Mouse (Mus musculus): Measurements from ENCODE around the gene Rnasel. TPM values are rescaled to one million over a fixed set of nuclear protein-coding genes. Genes with fewer than 3 reads are reported as not detected.
"Not testable (repeated sequence)": the region's sequence is repeated elsewhere in the genome, so short reads cannot be mapped to it uniquely, and the experiment has no call there.

Gene Rnasel
- polyA plus RNA-seq, 1 experiment from 2014 or later: 7.7 TPM

GRCm38 (mm10) chr1:153753725-153754464 is 4.7 kb downstream of the Rnasel start:
- Histone ChIP-seq H3K9me3 (no peaks in the 10 kb centered on the region), H3K27ac (no peak overlapping the region), H3K36me3 (replicated peaks) (no peaks in the 10 kb centered on the region), H3K4me3 (no peak overlapping the region), H3K4me1 (peaks cover 13% of the 10 kb centered on the region), H3K27me3 (ENCODE audit: poor library complexity, severe bottlenecking) (peaks cover 8% of the 10 kb centered on the region; the same call in 1 of the 2 replicates)
- WGBS: 84% methylated on average over 25 of the region's 25 CpGs
- no peak for DNase-seq (ENCODE audit: extremely low spot score, low spot score)

- no peaks in the 10 kb centered on the region for H3K36me3 ChIP-seq (replicated peaks)
- no peak for DNase-seq (ENCODE audit: extremely low spot score, low spot score)
- WGBS: 91% methylated on average over 11 of the region's 11 CpGs
- H3K9me3 ChIP-seq: no peaks in the 10 kb centered on the region
- no peak overlapping the region for H3K4me3 ChIP-seq
- H3K4me1 ChIP-seq: no peaks in the 10 kb centered on the region; the same call in 1 of the 2 replicates
- H3K27me3 ChIP-seq (ENCODE audit: poor library complexity, severe bottlenecking): no peaks in the 10 kb centered on the region
- H3K27ac ChIP-seq: no peak overlapping the region
These were observed 14.9 kb downstream of the Rnasel start for GRCm38 (mm10) chr1:153764136-153764535.

- Histone ChIP-seq H3K4me3 (no peak overlapping the region), H3K9me3 (no peaks in the 10 kb centered on the region), H3K27me3 (ENCODE audit: poor library complexity, severe bottlenecking) (no peaks in the 10 kb centered on the region), H3K36me3 (replicated peaks) (no peaks in the 10 kb centered on the region), H3K4me1 (no peaks in the 10 kb centered on the region; the same call in 1 of the 2 replicates), H3K27ac (no peak overlapping the region)
- no peak for DNase-seq (ENCODE audit: extremely low spot score, low spot score)
- WGBS: 48% methylated on average over 8 of the region's 8 CpGs
These were observed 17.1 kb downstream of the Rnasel start for GRCm38 (mm10) chr1:153766298-153766697.

GRCm38 (mm10) chr1:153767281-153767680 is 18.1 kb downstream of the Rnasel start:
- H3K27me3 ChIP-seq (ENCODE audit: poor library complexity, severe bottlenecking): no peaks in the 10 kb centered on the region
- H3K4me1 ChIP-seq: no peaks in the 10 kb centered on the region; the same call in 1 of the 2 replicates
- no peak overlapping the region for H3K27ac ChIP-seq
- no peak overlapping the region for H3K4me3 ChIP-seq
- no peaks in the 10 kb centered on the region for H3K36me3 ChIP-seq (replicated peaks)
- DNase-seq (ENCODE audit: extremely low spot score, low spot score): no peak
- 100% methylated on average over 1 of the region's 1 CpGs for WGBS
- H3K9me3 ChIP-seq: no peaks in the 10 kb centered on the region

- 94% methylated on average over 5 of the region's 5 CpGs for WGBS
- no peak for DNase-seq (ENCODE audit: extremely low spot score, low spot score)
- Histone ChIP-seq H3K4me1 (no peaks in the 10 kb centered on the region; the same call in 1 of the 2 replicates), H3K36me3 (replicated peaks) (no peaks in the 10 kb centered on the region), H3K27ac (no peak overlapping the region), H3K27me3 (ENCODE audit: poor library complexity, severe bottlenecking) (no peaks in the 10 kb centered on the region), H3K4me3 (no peak overlapping the region), H3K9me3 (no peaks in the 10 kb centered on the region)
These were observed 19.2 kb downstream of the Rnasel start for GRCm38 (mm10) chr1:153768465-153768864.

- H3K36me3 ChIP-seq (replicated peaks); DNase-seq (ENCODE audit: extremely low spot score, low spot score); H3K9me3 ChIP-seq; H3K4me1 ChIP-seq; H3K27me3 ChIP-seq (ENCODE audit: poor library complexity, severe bottlenecking); H3K4me3 ChIP-seq; H3K27ac ChIP-seq: not testable (repeated sequence)
- WGBS: 62% methylated on average over 6 of the region's 6 CpGs
These were observed 20.3 kb downstream of the Rnasel start for GRCm38 (mm10) chr1:153769571-153769970.

GRCm38 (mm10) chr1:153769998-153770775 is 21.0 kb downstream of the Rnasel start:
- Histone ChIP-seq H3K36me3 (replicated peaks) (no peaks in the 10 kb centered on the region), H3K27ac (no peak overlapping the region), H3K9me3 (no peaks in the 10 kb centered on the region), H3K4me1 (no peaks in the 10 kb centered on the region; the same call in 1 of the 2 replicates), H3K27me3 (ENCODE audit: poor library complexity, severe bottlenecking) (no peaks in the 10 kb centered on the region), H3K4me3 (no peak overlapping the region)
- no peak for DNase-seq (ENCODE audit: extremely low spot score, low spot score)
- WGBS: 82% methylated on average over 10 of the region's 10 CpGs

GRCm38 (mm10) chr1:153770776-153771167 is 21.5 kb downstream of the Rnasel start:
- H3K36me3 ChIP-seq (replicated peaks): no peaks in the 10 kb centered on the region
- no peaks in the 10 kb centered on the region for H3K9me3 ChIP-seq
- no peak overlapping the region for H3K27ac ChIP-seq
- no peaks in the 10 kb centered on the region; the same call in 1 of the 2 replicates for H3K4me1 ChIP-seq
- H3K27me3 ChIP-seq (ENCODE audit: poor library complexity, severe bottlenecking): no peaks in the 10 kb centered on the region
- 89% methylated on average over 1 of the region's 1 CpGs for WGBS
- H3K4me3 ChIP-seq: no peak overlapping the region
- no peak for DNase-seq (ENCODE audit: extremely low spot score, low spot score)

- Histone ChIP-seq H3K4me3 (no peak overlapping the region), H3K36me3 (replicated peaks) (no peaks in the 10 kb centered on the region), H3K27me3 (ENCODE audit: poor library complexity, severe bottlenecking) (no peaks in the 10 kb centered on the region), H3K4me1 (no peaks in the 10 kb centered on the region), H3K27ac (no peak overlapping the region), H3K9me3 (no peaks in the 10 kb centered on the region)
- WGBS: 92% methylated on average over 6 of the region's 6 CpGs
- no peak for DNase-seq (ENCODE audit: extremely low spot score, low spot score)
These were observed 25.9 kb downstream of the Rnasel start for GRCm38 (mm10) chr1:153775174-153775573.

- Histone ChIP-seq H3K4me3 (no peak overlapping the region), H3K9me3 (no peaks in the 10 kb centered on the region), H3K27me3 (ENCODE audit: poor library complexity, severe bottlenecking) (no peaks in the 10 kb centered on the region), H3K27ac (no peak overlapping the region), H3K4me1 (no peaks in the 10 kb centered on the region), H3K36me3 (replicated peaks) (no peaks in the 10 kb centered on the region)
- no peak for DNase-seq (ENCODE audit: extremely low spot score, low spot score)
- 96% methylated on average over 7 of the region's 7 CpGs for WGBS
These were observed 27.0 kb downstream of the Rnasel start for GRCm38 (mm10) chr1:153776257-153776656.

GRCm38 (mm10) chr1:153778205-153778604 is 29.0 kb downstream of the Rnasel start:
- no peak overlapping the region for H3K4me3 ChIP-seq
- 91% methylated on average over 10 of the region's 10 CpGs for WGBS
- H3K9me3 ChIP-seq: no peaks in the 10 kb centered on the region
- DNase-seq (ENCODE audit: extremely low spot score, low spot score): no peak
- no peak overlapping the region for H3K27ac ChIP-seq
- H3K4me1 ChIP-seq: no peaks in the 10 kb centered on the region
- no peaks in the 10 kb centered on the region for H3K36me3 ChIP-seq (replicated peaks)
- H3K27me3 ChIP-seq (ENCODE audit: poor library complexity, severe bottlenecking): no peaks in the 10 kb centered on the region

GRCm38 (mm10) chr1:153783339-153783738 is 34.1 kb downstream of the Rnasel start:
- Histone ChIP-seq H3K36me3 (replicated peaks) (no peaks in the 10 kb centered on the region), H3K27ac (no peak overlapping the region), H3K4me1 (no peaks in the 10 kb centered on the region), H3K4me3 (no peak overlapping the region), H3K9me3 (no peaks in the 10 kb centered on the region), H3K27me3 (ENCODE audit: poor library complexity, severe bottlenecking) (no peaks in the 10 kb centered on the region)
- WGBS: 56% methylated on average over 1 of the region's 1 CpGs
- DNase-seq (ENCODE audit: extremely low spot score, low spot score): no peak

GRCm38 (mm10) chr1:153785608-153786007 is 36.4 kb downstream of the Rnasel start:
- 79% methylated on average over 4 of the region's 4 CpGs for WGBS
- no peak for DNase-seq (ENCODE audit: extremely low spot score, low spot score)

More at GRCm38 (mm10) chr1:153785608-153786007, 36.4 kb downstream of the Rnasel start:
- Histone ChIP-seq H3K9me3 (no peaks in the 10 kb centered on the region), H3K4me1 (no peaks in the 10 kb centered on the region), H3K27me3 (ENCODE audit: poor library complexity, severe bottlenecking) (no peaks in the 10 kb centered on the region), H3K36me3 (replicated peaks) (no peaks in the 10 kb centered on the region), H3K27ac (no peak overlapping the region), H3K4me3 (no peak overlapping the region)
